Mouse (Mus musculus) embryonic facial prominence, embryonic 12.5 days (tissue): Measurements from ENCODE around the gene Ltb. TPM values are rescaled to one million over a fixed set of nuclear protein-coding genes. Genes with fewer than 3 reads are reported as not detected.

Experiments
- ATAC-seq: fragments of 200-750 bp; cut with Nextera tagmentation; 2 replicates; pipeline ENCODE4 v1.8.0; 2017; ENCODE audit not compliant: insufficient number of reproducible peaks, insufficient read depth, low FRiP score, low TSS enrichment
- H3K27ac ChIP-seq: fragments of 300-500 bp; sonication (generic); 2 replicates; pipeline ENCODE4 v1.5.1; 2016; ENCODE audit warnings: mild to moderate bottlenecking
- H3K27me3 ChIP-seq: fragments of 300-500 bp; sonication (generic); 2 replicates; pipeline ENCODE4 v1.6.1; 2016; ENCODE audit warnings: mild to moderate bottlenecking, moderate library complexity
- H3K36me3 ChIP-seq: fragments of 300-500 bp; sonication (generic); 2 replicates; pipeline ENCODE4 v1.6.1; 2016; ENCODE audit warnings: mild to moderate bottlenecking
- H3K4me1 ChIP-seq: fragments of 300-500 bp; sonication (generic); 2 replicates; pipeline ENCODE4 v1.6.1; 2016
- H3K4me2 ChIP-seq: fragments of 300-500 bp; sonication (generic); replicated peaks from 2 replicates; pipeline ENCODE4 v1.6.1; 2016; ENCODE audit warnings: mild to moderate bottlenecking, moderate library complexity
- H3K4me3 ChIP-seq: fragments of 300-500 bp; sonication (generic); 2 replicates; pipeline ENCODE4 v1.5.1; 2016; ENCODE audit warnings: mild to moderate bottlenecking
- H3K9ac ChIP-seq: fragments of 300-500 bp; sonication (generic); 2 replicates; pipeline ENCODE4 v1.6.1; 2016; ENCODE audit warnings: mild to moderate bottlenecking, moderate library complexity
- H3K9me3 ChIP-seq: fragments of 300-500 bp; sonication (generic); 2 replicates; pipeline ENCODE4 v1.6.1; 2016; ENCODE audit warnings: mild to moderate bottlenecking, moderate library complexity
- WGBS: fragments of 180-500 bp; shearing (Covaris S2); methylation state at CpG from one replicate; pipeline ENCODE4 v1.1.7; 2016; 5-methylcytosine and 5-hydroxymethylcytosine counted together
- polyA plus RNA-seq: library from polyadenylated mRNA; unstranded; fragments of >200 nt; fragmentation: Nextera tagmentation; extraction: Ambion mirVana; gene quantifications from 2 replicates; pipeline ENCODE4 v1.2.1, GENCODE M21; 2016

Ltb gene
- polyA plus RNA-seq, 1 experiment from 2014 or later = 0.95 TPM

DNA sequence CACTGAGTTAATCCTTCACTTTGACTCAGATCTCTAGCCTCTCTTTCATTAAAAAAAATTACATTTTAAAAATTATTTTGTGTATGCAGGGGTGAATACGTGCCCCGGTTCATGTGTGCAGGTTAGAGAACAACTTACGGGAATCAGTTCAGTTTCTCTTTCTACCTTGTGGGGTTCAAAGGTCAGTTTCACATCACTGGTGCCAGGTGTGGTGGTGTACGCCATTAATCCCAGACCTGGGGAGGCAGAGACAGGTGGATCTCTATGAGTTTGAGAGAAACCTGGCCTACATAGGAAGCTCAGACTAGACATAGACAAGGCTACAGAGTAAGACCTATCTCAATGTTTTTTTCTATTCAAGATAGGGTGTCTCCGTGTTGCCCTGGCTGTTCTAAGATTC lies 18.8 kb downstream of the Ltb start:
- 91% methylated on average over 5 of the region's 5 CpGs for WGBS

DNA sequence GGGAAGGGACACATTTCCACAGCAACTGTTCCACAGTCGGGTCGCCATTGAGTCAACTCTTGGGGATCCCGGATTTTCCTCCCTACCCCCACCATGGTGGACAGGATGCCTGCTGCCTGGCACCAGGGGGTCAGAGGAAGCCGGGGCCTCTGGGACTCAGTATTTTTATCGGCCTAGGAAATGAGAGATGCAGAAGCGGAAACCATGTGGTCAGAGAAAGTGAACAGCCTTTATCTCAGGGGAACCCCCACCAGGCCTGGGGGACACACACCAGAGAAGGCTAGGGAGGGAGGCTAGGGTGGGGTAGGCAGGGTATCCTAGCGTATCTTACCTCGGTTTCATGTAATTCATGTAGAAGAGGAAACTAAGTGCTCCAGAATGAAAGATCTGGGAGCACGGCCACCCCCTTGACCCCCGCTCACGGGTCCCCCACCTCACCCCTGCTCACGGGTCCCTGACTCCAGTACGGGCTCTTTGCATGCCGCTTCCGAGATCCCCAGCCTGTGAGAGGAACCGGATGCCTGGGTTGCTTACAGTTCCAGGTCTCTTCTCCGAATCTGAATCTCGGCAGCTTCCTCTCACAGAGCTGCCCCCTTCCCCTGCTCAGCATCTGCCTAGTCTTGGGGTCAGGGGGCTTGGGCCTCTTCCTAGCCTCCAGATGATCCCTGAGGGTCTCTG lies 24.4 kb downstream of the Ltb start:
- Histone ChIP-seq H3K4me1 (0 out of 2 replicates have a peak, but pooled peaks cover 3% of the 10 kb centered on the region), H3K4me3 (no peak overlapping the region), H3K27ac (0 out of 2 replicates have a peak overlapping the region, but pooled peaks have one; percentile 6), H3K36me3 (peaks cover 24% of the 10 kb centered on the region), H3K4me2 (no peak overlapping the region), H3K27me3 (no peaks in the 10 kb centered on the region), H3K9ac (no peak overlapping the region), H3K9me3 (no peaks in the 10 kb centered on the region)
- 76% methylated on average over 18 of the region's 18 CpGs for WGBS
- no peak for ATAC-seq

More for the DNA sequence above, 18.8 kb downstream of the Ltb start:
- no peak overlapping the region for H3K27ac ChIP-seq
- H3K4me1 ChIP-seq = 0 out of 2 replicates have a peak, but pooled peaks cover 3% of the 10 kb centered on the region
- H3K4me2 ChIP-seq = no peak overlapping the region
- no peak overlapping the region for H3K4me3 ChIP-seq
- no peak for ATAC-seq
- no peak overlapping the region for H3K9ac ChIP-seq
- no peaks in the 10 kb centered on the region for H3K9me3 ChIP-seq
- no peaks in the 10 kb centered on the region for H3K36me3 ChIP-seq
- H3K27me3 ChIP-seq = no peaks in the 10 kb centered on the region

DNA sequence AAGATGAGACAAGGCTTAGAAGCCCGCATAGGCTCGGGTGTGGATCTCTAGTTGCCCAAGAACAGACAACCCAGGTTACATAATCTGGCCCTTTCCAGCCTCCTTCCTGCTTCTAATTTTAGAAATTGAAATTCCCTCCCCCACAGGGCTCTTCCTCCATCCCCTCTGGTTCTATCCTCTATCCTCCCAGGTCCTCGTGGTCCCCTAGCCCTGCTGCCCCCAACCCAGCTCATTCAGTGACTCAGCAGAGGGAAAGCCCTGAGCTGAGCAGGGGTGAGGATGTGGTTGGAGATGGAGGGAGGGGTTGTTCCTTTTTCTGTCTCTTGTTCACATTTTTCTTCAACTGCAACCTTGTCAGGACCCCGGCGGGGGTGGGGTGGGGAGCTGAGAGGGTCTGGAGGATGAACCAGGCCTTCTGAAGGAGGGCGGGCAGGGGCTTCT lies 25.4 kb downstream of the Ltb start:
- ATAC-seq = no peak
- Histone ChIP-seq H3K4me1 (0 out of 2 replicates have a peak, but pooled peaks cover 2% of the 10 kb centered on the region), H3K4me3 (no peak overlapping the region), H3K9ac (no peak overlapping the region), H3K9me3 (no peaks in the 10 kb centered on the region), H3K36me3 (peaks cover 25% of the 10 kb centered on the region), H3K27ac (no peak overlapping the region), H3K27me3 (no peaks in the 10 kb centered on the region), H3K4me2 (no peak overlapping the region)
- WGBS = 85% methylated on average over 6 of the region's 6 CpGs

GRCm38 (mm10) chr17:35220156-35220952 lies 26.1 kb downstream of the Ltb start, which contains the start of gene Gm16181:
Gene Gm16181, plus strand, starts transcription at chr17:35220834.
- no peaks in the 10 kb centered on the region for H3K9me3 ChIP-seq
- 82% methylated on average over 28 of the region's 28 CpGs for WGBS
- H3K27ac ChIP-seq = no peak within 1 kb of the TSS
- no peak for ATAC-seq
- peaks cover 31% of the 10 kb centered on the region for H3K36me3 ChIP-seq
- H3K4me1 ChIP-seq = no peaks in the 10 kb centered on the region
- no peak within 1 kb of the TSS for H3K4me3 ChIP-seq
- H3K9ac ChIP-seq = no peak within 1 kb of the TSS
- H3K27me3 ChIP-seq = no peaks in the 10 kb centered on the region
- H3K4me2 ChIP-seq = no peak within 1 kb of the TSS

- Histone ChIP-seq H3K4me1 (no peaks in the 10 kb centered on the region), H3K36me3 (peaks cover 39% of the 10 kb centered on the region)
Measured at GRCm38 (mm10) chr17:35222299-35222698, 28.1 kb downstream of the Ltb start.

GRCm38 (mm10) chr17:35224641-35225040 lies 30.4 kb downstream of the Ltb start:
- Histone ChIP-seq H3K36me3 (peaks cover 57% of the 10 kb centered on the region), H3K27me3 (no peaks in the 10 kb centered on the region), H3K9me3 (no peaks in the 10 kb centered on the region), H3K27ac (no peak overlapping the region), H3K4me1 (no peaks in the 10 kb centered on the region), H3K4me3 (no peak overlapping the region), H3K9ac (no peak overlapping the region), H3K4me2 (no peak overlapping the region)
- no peak for ATAC-seq
- WGBS = over 99% methylated on average over 4 of the region's 4 CpGs

More at GRCm38 (mm10) chr17:35222299-35222698, 28.1 kb downstream of the Ltb start:
- Histone ChIP-seq H3K27me3 (no peaks in the 10 kb centered on the region), H3K9me3 (no peaks in the 10 kb centered on the region), H3K4me3 (no peak overlapping the region), H3K4me2 (no peak overlapping the region), H3K9ac (no peak overlapping the region), H3K27ac (no peak overlapping the region)
- 80% methylated on average over 6 of the region's 6 CpGs for WGBS
- ATAC-seq = no peak

DNA sequence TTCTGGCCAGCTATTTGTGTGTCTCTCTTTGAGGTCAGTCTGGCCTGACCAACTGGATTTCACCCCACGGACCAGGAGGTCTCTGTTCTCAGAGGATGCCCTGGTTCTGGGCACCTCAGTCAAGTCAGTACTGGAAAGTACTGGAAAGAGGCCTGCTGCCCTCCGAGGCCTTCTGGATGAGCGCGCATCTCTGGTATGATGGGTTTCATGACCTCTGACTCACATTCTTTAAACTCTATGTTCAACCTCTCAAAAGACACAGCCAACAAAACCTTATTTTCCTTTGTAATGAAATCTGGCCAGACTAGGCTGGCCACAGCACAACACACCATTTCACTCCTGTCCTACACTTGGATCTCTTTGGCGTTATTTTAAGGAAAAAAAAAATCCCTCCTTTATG lies 31.2 kb downstream of the Ltb start:
- Histone ChIP-seq H3K36me3 (peaks cover 57% of the 10 kb centered on the region), H3K4me1 (no peaks in the 10 kb centered on the region), H3K27ac (no peak overlapping the region), H3K27me3 (no peaks in the 10 kb centered on the region), H3K4me3 (no peak overlapping the region), H3K9me3 (no peaks in the 10 kb centered on the region), H3K4me2 (no peak overlapping the region), H3K9ac (no peak overlapping the region)
- ATAC-seq = no peak
- WGBS = 93% methylated on average over 5 of the region's 5 CpGs

GRCm38 (mm10) chr17:35226561-35227046 lies 32.4 kb downstream of the Ltb start:
- Histone ChIP-seq H3K4me3 (no peak overlapping the region), H3K27ac (no peak overlapping the region), H3K4me1 (no peaks in the 10 kb centered on the region), H3K9ac (no peak overlapping the region), H3K4me2 (no peak overlapping the region), H3K9me3 (no peaks in the 10 kb centered on the region), H3K27me3 (no peaks in the 10 kb centered on the region), H3K36me3 (peaks cover 57% of the 10 kb centered on the region)
- ATAC-seq = no peak
- 86% methylated on average over 14 of the region's 14 CpGs for WGBS

GRCm38 (mm10) chr17:35231022-35231421 lies 36.8 kb downstream of the Ltb start:
- no peak overlapping the region for H3K9ac ChIP-seq
- H3K4me2 ChIP-seq = no peak overlapping the region
- ATAC-seq = no peak
- H3K4me3 ChIP-seq = no peak overlapping the region
- 92% methylated on average over 10 of the region's 10 CpGs for WGBS
- no peaks in the 10 kb centered on the region for H3K27me3 ChIP-seq
- peaks cover 26% of the 10 kb centered on the region; the same call in 1 of the 2 replicates for H3K4me1 ChIP-seq
- no peak overlapping the region for H3K27ac ChIP-seq
- no peaks in the 10 kb centered on the region for H3K9me3 ChIP-seq
- H3K36me3 ChIP-seq = peaks cover 41% of the 10 kb centered on the region

- H3K4me1 ChIP-seq = peaks cover 32% of the 10 kb centered on the region; the same call in 1 of the 2 replicates
- 0 out of 2 replicates have a peak overlapping the region, but pooled peaks have one; percentile 36 for H3K27ac ChIP-seq
- no peaks in the 10 kb centered on the region for H3K27me3 ChIP-seq
- H3K4me2 ChIP-seq = peak overlapping the region; percentile 12; the same call in 1 of the 2 replicates
- peaks cover 40% of the 10 kb centered on the region for H3K36me3 ChIP-seq
- no peak overlapping the region for H3K9ac ChIP-seq
- H3K4me3 ChIP-seq = no peak overlapping the region
- ATAC-seq = no peak
- H3K9me3 ChIP-seq = no peaks in the 10 kb centered on the region
- 12% methylated on average over 12 of the region's 12 CpGs for WGBS
Measured at GRCm38 (mm10) chr17:35232043-35232442, 37.8 kb downstream of the Ltb start.

DNA sequence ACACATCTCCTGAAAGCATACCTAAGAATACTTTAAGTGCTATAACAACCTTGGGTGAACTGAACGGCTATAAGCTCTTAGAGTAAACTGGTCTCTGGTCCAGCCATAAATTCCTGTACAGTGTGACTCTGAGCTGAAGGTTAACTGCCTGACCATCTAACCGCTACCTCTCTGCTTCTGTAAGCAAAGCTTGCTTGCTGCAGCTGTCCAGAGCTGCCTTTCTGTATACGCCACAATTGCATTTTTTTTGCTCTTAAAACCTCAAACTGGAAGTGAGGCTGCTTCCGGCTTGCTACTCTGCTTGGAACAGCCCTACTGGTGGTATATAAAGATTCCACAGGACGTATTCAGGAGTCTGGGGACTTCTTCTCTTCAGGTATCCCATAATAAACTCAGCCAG lies 38.4 kb downstream of the Ltb start:
- Histone ChIP-seq H3K4me3 (no peak overlapping the region), H3K4me1 (peaks cover 32% of the 10 kb centered on the region; the same call in 1 of the 2 replicates), H3K9ac (no peak overlapping the region), H3K27me3 (no peaks in the 10 kb centered on the region), H3K27ac (peak overlapping the region; percentile 51), H3K4me2 (no peak overlapping the region; the same call in 1 of the 2 replicates), H3K9me3 (no peaks in the 10 kb centered on the region), H3K36me3 (peaks cover 35% of the 10 kb centered on the region)
- WGBS = 87% methylated on average over 5 of the region's 5 CpGs
- ATAC-seq = no peak
